Mouse (Mus musculus) inflammation-experienced regulatory T-cells, adult 16 weeks (primary cell): ENCODE results near the gene Gvin1. TPM values are rescaled to one million over a fixed set of nuclear protein-coding genes. Genes with fewer than 3 reads are reported as not detected.

Source experiments
- polyA plus RNA-seq: library from polyadenylated mRNA; unstranded; fragments of 100-300 nt; shearing (Covaris generic); gene quantifications from one replicate; pipeline ENCODE4 v1.2.1, GENCODE M21; 2017

The Gvin1 gene
- polyA plus RNA-seq, result 174 TPM

DNA sequence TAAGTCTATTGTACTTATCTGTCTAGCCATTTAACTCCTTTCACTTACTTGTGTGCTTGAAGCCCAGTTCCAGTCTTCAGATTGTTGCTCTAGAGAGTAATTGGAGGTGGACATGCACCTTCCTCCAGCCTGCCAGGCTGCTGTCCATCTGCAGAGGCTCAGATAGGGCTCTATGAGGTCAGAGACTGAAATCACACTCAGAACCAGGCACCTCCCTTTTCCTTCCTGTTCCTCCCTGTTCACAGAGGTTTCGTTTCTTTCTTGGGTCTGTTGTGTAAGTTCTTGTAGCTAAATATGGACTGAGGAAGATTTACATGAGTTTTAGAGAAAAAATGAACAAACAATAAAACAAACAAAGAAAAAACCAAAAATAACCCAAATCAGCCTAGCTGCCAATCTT lies at the start of gene Gvin1:
Gene Gvin1, minus strand, starts transcription at position 150 of the 400 bp plus-strand sequence.

